In genomic region chr2:25706643-25707481, GRCm38 (mm10) we compare ENCODE assay signal across 8 mouse cellular contexts. TPM values are rescaled to one million over a fixed set of nuclear protein-coding genes. Genes with fewer than 3 reads are reported as not detected.
DNase-seq lines count a peak whose midpoint lies in the region; ATAC-seq and TF ChIP-seq lines count a peak whose summit lies in the region.

Bmyc (plus strand) TSS chr2:25706739.

- no peaks in the 10 kb centered on the region for H3K36me3 ChIP-seq in forebrain, embryonic 14.5 days (ENCODE audit: control insufficient read depth, insufficient read depth, low read length)
- H3K36me3 ChIP-seq in heart, postnatal 0 days (replicated peaks; ENCODE audit: control insufficient read depth, insufficient read depth, low read length): no peaks in the 10 kb centered on the region
- H3K36me3 ChIP-seq in liver, embryonic 12.5 days: no peaks in the 10 kb centered on the region
- no peaks in the 10 kb centered on the region for H3K36me3 ChIP-seq in stomach, embryonic 15.5 days

- TF ChIP-seq EP300 in heart, postnatal 0 days (IDR thresholded peaks at IDR 0.05; ENCODE audit: low read depth): no peak

- ATAC-seq in forebrain, embryonic 14.5 days: peak; percentile 96
- peak; percentile 89 for ATAC-seq in heart, postnatal 0 days (ENCODE audit: insufficient read depth, low read depth)
- ATAC-seq in liver, embryonic 12.5 days: peak; percentile 75
- peak; percentile 90 for ATAC-seq in stomach, embryonic 15.5 days (ENCODE audit: insufficient read depth, low FRiP score, low read depth)

- H3K4me1 ChIP-seq in forebrain, embryonic 14.5 days (ENCODE audit: control insufficient read depth, insufficient read depth, low read length): no peaks in the 10 kb centered on the region; the same call in 1 of the 2 replicates
- peaks cover 8% of the 10 kb centered on the region; the same call in 1 of the 2 replicates for H3K4me1 ChIP-seq in heart, postnatal 0 days (ENCODE audit: control insufficient read depth, insufficient read depth)
- peaks cover 15% of the 10 kb centered on the region; the same call in 1 of the 2 replicates for H3K4me1 ChIP-seq in liver, embryonic 12.5 days
- peaks cover 7% of the 10 kb centered on the region; the same call in 1 of the 2 replicates for H3K4me1 ChIP-seq in stomach, embryonic 15.5 days

- DNase-seq in CD8-positive naive resting alpha-beta T cell, adult 2 months (ENCODE audit: low read depth in 2 of 2, low spot score in 2 of 2): peak; percentile 53 to 70
- peak; percentile 21 for DNase-seq in c-Kit-positive CD71-positive TER-119-positive erythroid progenitor cells, embryonic 14.5 days (ENCODE audit: low spot score)
- DNase-seq in forebrain, embryonic 14.5 days (ENCODE audit: low spot score): peak; percentile 96
- DNase-seq in heart, postnatal 0 days (ENCODE audit: low spot score): peak; percentile 75
- DNase-seq in kidney, postnatal 25 days: peak; percentile 66 to 81
- peak; percentile 85 for DNase-seq in neural tube, embryonic 10.5 days (ENCODE audit: extremely low spot score, low spot score)

- peak within 1 kb of the TSS; percentile 70 for H3K4me3 ChIP-seq in forebrain, embryonic 14.5 days (ENCODE audit: low read depth, low read length)
- H3K4me3 ChIP-seq in heart, postnatal 0 days (ENCODE audit: low read depth, low read length): peak within 1 kb of the TSS; percentile 76
- peak within 1 kb of the TSS; percentile 61 for H3K4me3 ChIP-seq in liver, embryonic 12.5 days
- peak within 1 kb of the TSS; percentile 75 for H3K4me3 ChIP-seq in stomach, embryonic 15.5 days (replicated peaks)

- H3K27ac ChIP-seq in forebrain, embryonic 14.5 days (ENCODE audit: low read depth, low read length): peak within 1 kb of the TSS; percentile 77
- H3K27ac ChIP-seq in heart, postnatal 0 days (ENCODE audit: low read depth): peak within 1 kb of the TSS; percentile 48; the same call in 1 of the 2 replicates
- no peak within 1 kb of the TSS for H3K27ac ChIP-seq in liver, embryonic 12.5 days
- H3K27ac ChIP-seq in stomach, embryonic 15.5 days: peak within 1 kb of the TSS; percentile 72

- H3K4me2 ChIP-seq in forebrain, embryonic 14.5 days (ENCODE audit: low read length): peak within 1 kb of the TSS; percentile 72
- peak within 1 kb of the TSS; percentile 96 for H3K4me2 ChIP-seq in heart, postnatal 0 days (ENCODE audit: low read depth, low read length)
- H3K4me2 ChIP-seq in liver, embryonic 12.5 days: peak within 1 kb of the TSS; percentile 74
- H3K4me2 ChIP-seq in stomach, embryonic 15.5 days: peak within 1 kb of the TSS; percentile 84

- TF ChIP-seq CTCF in heart, postnatal 0 days (IDR thresholded peaks at IDR 0.05; ENCODE audit: low read depth): peak; percentile 70

- no peaks in the 10 kb centered on the region for H3K27me3 ChIP-seq in forebrain, embryonic 14.5 days (replicated peaks; ENCODE audit: control insufficient read depth, insufficient read depth, low read length)
- H3K27me3 ChIP-seq in heart, postnatal 0 days (ENCODE audit: control insufficient read depth, insufficient read depth, low read length): no peaks in the 10 kb centered on the region
- peaks cover 13% of the 10 kb centered on the region for H3K27me3 ChIP-seq in liver, embryonic 12.5 days (replicated peaks)
- no peaks in the 10 kb centered on the region for H3K27me3 ChIP-seq in stomach, embryonic 15.5 days (replicated peaks)

- H3K9me3 ChIP-seq in forebrain, embryonic 14.5 days (replicated peaks; ENCODE audit: control insufficient read depth, low read length): no peaks in the 10 kb centered on the region
- H3K9me3 ChIP-seq in heart, postnatal 0 days (replicated peaks; ENCODE audit: control insufficient read depth, low read length): no peaks in the 10 kb centered on the region
- no peaks in the 10 kb centered on the region for H3K9me3 ChIP-seq in liver, embryonic 12.5 days (replicated peaks)
- H3K9me3 ChIP-seq in stomach, embryonic 15.5 days: no peaks in the 10 kb centered on the region

- H3K9ac ChIP-seq in forebrain, embryonic 14.5 days (ENCODE audit: low read length): peak within 1 kb of the TSS; percentile 83
- H3K9ac ChIP-seq in heart, postnatal 0 days (replicated peaks; ENCODE audit: low read depth, low read length): peak within 1 kb of the TSS; percentile 69
- H3K9ac ChIP-seq in liver, embryonic 12.5 days: peak within 1 kb of the TSS; percentile 60
- H3K9ac ChIP-seq in stomach, embryonic 15.5 days: peak within 1 kb of the TSS; percentile 65

- under 1% methylated on average over 73 of the region's 78 CpGs for WGBS in forebrain, embryonic 14.5 days
- WGBS in heart, postnatal 0 days: under 1% methylated on average over 76 of the region's 78 CpGs
- WGBS in liver, embryonic 12.5 days (ENCODE audit: insufficient replicate concordance): 1% methylated on average over 75 of the region's 78 CpGs
- WGBS in stomach, embryonic 15.5 days: under 1% methylated on average over 78 of the region's 78 CpGs

RNA-seq across cellular contexts. Expression of gene Bmyc, which starts in this region (rescaled TPM):
- polyA plus RNA-seq in forebrain, embryonic 14.5 days (2014; fragmentation: Nextera tagmentation; extraction: Ambion mirVana): 86.4 and 108 TPM in 2 replicates
- total RNA-seq in heart, postnatal 0 days (2014; rRNA removed; ENCODE audit: low replicate concordance): 6.3 and 15.9 TPM in 2 replicates
- polyA plus RNA-seq in heart, postnatal 0 days (2015; fragmentation: Nextera tagmentation; extraction: Ambion mirVana): 35.3 and 38.7 TPM in 2 replicates
- 21.7 and 21.8 TPM in 2 replicates for polyA plus RNA-seq in liver, embryonic 12.5 days (2016; fragmentation: Nextera tagmentation; extraction: Ambion mirVana)
- polyA plus RNA-seq in stomach, embryonic 15.5 days (2015; fragmentation: Nextera tagmentation; extraction: Ambion mirVana): 79.4 and 83.4 TPM in 2 replicates

Comparison
In these comparisons a context has a peak if more than half of its experiments do, and no peak if none do; other contexts are left out.
1. DNase-seq: peak in every context shown above with its lines; median percentile 96 in forebrain, embryonic 14.5 days; 85 in neural tube, embryonic 10.5 days; 75 in heart, postnatal 0 days; 74 in kidney, postnatal 25 days; 62 in CD8-positive naive resting alpha-beta T cell, adult 2 months; 21 in c-Kit-positive CD71-positive TER-119-positive erythroid progenitor cells, embryonic 14.5 days.